Mouse (Mus musculus) limb, embryonic 11.5 days (tissue): ENCODE data around the gene Spint3. TPM values are rescaled to one million over a fixed set of nuclear protein-coding genes. Genes with fewer than 3 reads are reported as not detected.

Source experiments
- ATAC-seq: fragments of 200-750 bp; cut with Nextera tagmentation; 2 replicates; pipeline ENCODE4 v1.8.0; 2017; ENCODE audit warnings: low read depth; ENCODE audit not compliant: insufficient number of reproducible peaks, low FRiP score, low TSS enrichment
- DNase-seq: peaks from one replicate; pipeline ENCODE4 v3.0.0-alpha.2; 2015; ENCODE audit warnings: low spot score
- H3K27ac ChIP-seq: fragments of 300-500 bp; sonication (generic); replicated peaks from 2 replicates; pipeline ENCODE4 v1.5.1; 2014; ENCODE audit warnings: low read depth, mild to moderate bottlenecking, low read length
- H3K27me3 ChIP-seq: fragments of 300-500 bp; sonication (generic); 2 replicates; pipeline ENCODE4 v1.6.1; 2014; ENCODE audit warnings: mild to moderate bottlenecking, low read length, mixed read lengths; ENCODE audit not compliant: control insufficient read depth, insufficient read depth
- H3K36me3 ChIP-seq: fragments of 300-500 bp; sonication (generic); 2 replicates; pipeline ENCODE4 v1.6.1; 2014; ENCODE audit warnings: mild to moderate bottlenecking, low read length, moderate library complexity, mixed read lengths; ENCODE audit not compliant: control insufficient read depth, insufficient read depth
- H3K4me1 ChIP-seq: fragments of 300-500 bp; sonication (generic); 2 replicates; pipeline ENCODE4 v1.6.1; 2014; ENCODE audit warnings: low read length, mixed read lengths; ENCODE audit not compliant: control insufficient read depth, insufficient read depth
- H3K4me2 ChIP-seq: fragments of 300-500 bp; sonication (generic); 2 replicates; pipeline ENCODE4 v1.6.1; 2014; ENCODE audit warnings: low read depth, mild to moderate bottlenecking, moderate library complexity; ENCODE audit not compliant: severe bottlenecking
- H3K4me3 ChIP-seq: fragments of 300-500 bp; sonication (generic); 2 replicates; pipeline ENCODE4 v1.5.1; 2014; ENCODE audit warnings: low read depth, low read length
- H3K9ac ChIP-seq: fragments of 300-500 bp; sonication (generic); 2 replicates; pipeline ENCODE4 v1.6.1; 2014; ENCODE audit warnings: mild to moderate bottlenecking, low read length
- H3K9me3 ChIP-seq: fragments of 300-500 bp; sonication (generic); 2 replicates; pipeline ENCODE4 v1.6.1; 2016; ENCODE audit warnings: low read length; ENCODE audit not compliant: control insufficient read depth
- WGBS: fragments of 180-500 bp; shearing (Covaris S2); extraction: QIAGEN DNeasy Blood & Tissue Kit; methylation state at CpG from one replicate; pipeline ENCODE4 v1.1.7; 2014; 5-methylcytosine and 5-hydroxymethylcytosine counted together
- polyA plus RNA-seq: library from polyadenylated mRNA; unstranded; fragments of >200 nt; fragmentation: Nextera tagmentation; extraction: Ambion mirVana; gene quantifications from 2 replicates; pipeline ENCODE4 v1.2.1, GENCODE M21; 2014

The Spint3 gene
- polyA plus RNA-seq, 1 experiment from 2014 or later = not detected

GRCm38 (mm10) chr2:164560106-164560505 is 13.2 kb downstream of the Spint3 start:
- Histone ChIP-seq H3K9ac (no peak overlapping the region), H3K4me2 (no peak overlapping the region), H3K27me3 (no peaks in the 10 kb centered on the region), H3K9me3 (no peaks in the 10 kb centered on the region), H3K4me1 (peaks cover 17% of the 10 kb centered on the region), H3K27ac (no peak overlapping the region), H3K4me3 (no peak overlapping the region), H3K36me3 (no peaks in the 10 kb centered on the region)
- no peak for DNase-seq
- WGBS = 90% methylated on average over 8 of the region's 8 CpGs
- no peak for ATAC-seq

GRCm38 (mm10) chr2:164558991-164559645 is 14.1 kb downstream of the Spint3 start:
- WGBS = 41% methylated on average over 16 of the region's 16 CpGs

GRCm38 (mm10) chr2:164558426-164558825 is 14.8 kb downstream of the Spint3 start:
- Histone ChIP-seq H3K36me3 (no peaks in the 10 kb centered on the region), H3K4me3 (no peak overlapping the region), H3K9ac (no peak overlapping the region), H3K27me3 (no peaks in the 10 kb centered on the region), H3K4me1 (peaks cover 9% of the 10 kb centered on the region), H3K27ac (no peak overlapping the region), H3K9me3 (no peaks in the 10 kb centered on the region), H3K4me2 (no peak overlapping the region)
- ATAC-seq (no peak), DNase-seq (no peak)
- WGBS = 81% methylated on average over 8 of the region's 8 CpGs

More at GRCm38 (mm10) chr2:164558991-164559645, 14.1 kb downstream of the Spint3 start:
- ATAC-seq (no peak), DNase-seq (no peak)
- Histone ChIP-seq H3K4me3 (no peak overlapping the region), H3K36me3 (no peaks in the 10 kb centered on the region), H3K27me3 (no peaks in the 10 kb centered on the region), H3K4me1 (peaks cover 11% of the 10 kb centered on the region), H3K4me2 (no peak overlapping the region), H3K27ac (no peak overlapping the region), H3K9ac (0 out of 2 replicates have a peak overlapping the region, but pooled peaks have one; percentile 14), H3K9me3 (no peaks in the 10 kb centered on the region)

- ATAC-seq (no peak), DNase-seq (no peak)
- H3K27ac ChIP-seq = no peak overlapping the region
- 0 out of 2 replicates have a peak, but pooled peaks cover 3% of the 10 kb centered on the region for H3K4me1 ChIP-seq
- no peaks in the 10 kb centered on the region for H3K36me3 ChIP-seq
- H3K9me3 ChIP-seq = no peaks in the 10 kb centered on the region
- no peaks in the 10 kb centered on the region for H3K27me3 ChIP-seq
- no peak overlapping the region for H3K4me3 ChIP-seq
- WGBS = 89% methylated on average over 9 of the region's 9 CpGs
- no peak overlapping the region for H3K4me2 ChIP-seq
- no peak overlapping the region for H3K9ac ChIP-seq
Observed at GRCm38 (mm10) chr2:164551502-164551901, 21.8 kb downstream of the Spint3 start.

GRCm38 (mm10) chr2:164550895-164551269 is 22.4 kb downstream of the Spint3 start:
- no peak overlapping the region for H3K4me2 ChIP-seq
- H3K27me3 ChIP-seq = no peaks in the 10 kb centered on the region
- no peak overlapping the region for H3K27ac ChIP-seq
- 0 out of 2 replicates have a peak, but pooled peaks cover 3% of the 10 kb centered on the region for H3K4me1 ChIP-seq
- 80% methylated on average over 2 of the region's 2 CpGs for whole genome bisulfite sequencing
- no peaks in the 10 kb centered on the region for H3K36me3 ChIP-seq
- ATAC-seq (no peak), DNase-seq (no peak)
- no peak overlapping the region for H3K9ac ChIP-seq
- no peak overlapping the region for H3K4me3 ChIP-seq
- H3K9me3 ChIP-seq = no peaks in the 10 kb centered on the region

GRCm38 (mm10) chr2:164549963-164550894 is 23.0 kb downstream of the Spint3 start:
- no peak overlapping the region for H3K4me3 ChIP-seq
- no peaks in the 10 kb centered on the region for H3K9me3 ChIP-seq
- no peak overlapping the region; the same call in 1 of the 2 replicates for H3K9ac ChIP-seq
- 25% methylated on average over 10 of the region's 10 CpGs for WGBS
- H3K27me3 ChIP-seq = no peaks in the 10 kb centered on the region
- no peaks in the 10 kb centered on the region for H3K36me3 ChIP-seq
- 0 out of 2 replicates have a peak, but pooled peaks cover 3% of the 10 kb centered on the region for H3K4me1 ChIP-seq
- H3K4me2 ChIP-seq = no peak overlapping the region
- DNase-seq (no peak), ATAC-seq (no peak)
- H3K27ac ChIP-seq = no peak overlapping the region

- Histone ChIP-seq H3K27ac (no peak overlapping the region), H3K4me3 (no peak overlapping the region), H3K36me3 (no peaks in the 10 kb centered on the region), H3K9ac (no peak overlapping the region), H3K4me1 (0 out of 2 replicates have a peak, but pooled peaks cover 3% of the 10 kb centered on the region), H3K4me2 (no peak overlapping the region), H3K27me3 (no peaks in the 10 kb centered on the region), H3K9me3 (no peaks in the 10 kb centered on the region)
- DNase-seq = no peak
- 48% methylated on average over 4 of the region's 4 CpGs for WGBS
- ATAC-seq = no peak
Observed at GRCm38 (mm10) chr2:164549338-164549737, 23.9 kb downstream of the Spint3 start.

- Histone ChIP-seq H3K27ac (no peak overlapping the region), H3K36me3 (no peaks in the 10 kb centered on the region), H3K27me3 (no peaks in the 10 kb centered on the region), H3K4me2 (no peak overlapping the region), H3K4me1 (no peaks in the 10 kb centered on the region), H3K9me3 (no peaks in the 10 kb centered on the region), H3K9ac (no peak overlapping the region), H3K4me3 (no peak overlapping the region)
- WGBS = 54% methylated on average over 5 of the region's 5 CpGs
- DNase-seq = no peak
- ATAC-seq = no peak
Observed at GRCm38 (mm10) chr2:164544454-164545097, 28.7 kb downstream of the Spint3 start.
